Mouse (Mus musculus): ENCODE results near the gene Iffo1.
A peak's percentile ranks its signal among the peaks of the same experiment; 100 is the strongest.
"Not testable (repeated sequence)": the region's sequence is repeated elsewhere in the genome, so short reads cannot be mapped to it uniquely, and the experiment has no call there.

Gene Iffo1

GRCm38 (mm10) chr6:125160854-125161760, 16.1 kb downstream of the Iffo1 start:
- peak; percentile 88 for DNase-seq (ENCODE audit: low spot score)

- peak; percentile 80 for DNase-seq (ENCODE audit: low spot score)
Measured at GRCm38 (mm10) chr6:125161971-125162370, 16.9 kb downstream of the Iffo1 start.

- DNase-seq (ENCODE audit: low spot score), result not testable (repeated sequence)
Measured at GRCm38 (mm10) chr6:125162615-125163305, 17.7 kb downstream of the Iffo1 start.

GRCm38 (mm10) chr6:125163801-125164657, 19.0 kb downstream of the Iffo1 start:
- DNase-seq (ENCODE audit: low spot score), result peak; percentile 43

GRCm38 (mm10) chr6:125164672-125165327, 19.8 kb downstream of the Iffo1 start:
- peak; percentile 78 for DNase-seq (ENCODE audit: low spot score)

- DNase-seq (ENCODE audit: low spot score), result peak; percentile 95
Measured at GRCm38 (mm10) chr6:125165328-125165891, 20.4 kb downstream of the Iffo1 start.

GRCm38 (mm10) chr6:125166051-125166751, 21.2 kb downstream of the Iffo1 start, which contains the start of gene Gapdh:
Gene Gapdh, minus strand, starts transcription at chr6:125166467.
- DNase-seq (ENCODE audit: low spot score), result peak; percentile 85

- DNase-seq (ENCODE audit: low spot score), result peak; percentile 65
Measured at GRCm38 (mm10) chr6:125166861-125167650, 22.0 kb downstream of the Iffo1 start.

GRCm38 (mm10) chr6:125168086-125168485, 23.0 kb downstream of the Iffo1 start:
- no peak for DNase-seq (ENCODE audit: low spot score)

- no peak for DNase-seq (ENCODE audit: low spot score)
Measured at GRCm38 (mm10) chr6:125170194-125170593, 25.2 kb downstream of the Iffo1 start.

- no peak for DNase-seq (ENCODE audit: low spot score)
Measured at GRCm38 (mm10) chr6:125172474-125172873, 27.4 kb downstream of the Iffo1 start.

GRCm38 (mm10) chr6:125173256-125173655, 28.2 kb downstream of the Iffo1 start:
- no peak for DNase-seq (ENCODE audit: low spot score)

- no peak for DNase-seq (ENCODE audit: low spot score)
Measured at GRCm38 (mm10) chr6:125175469-125175868, 30.4 kb downstream of the Iffo1 start.

- DNase-seq (ENCODE audit: low spot score), result no peak
Measured at GRCm38 (mm10) chr6:125179601-125180000, 34.6 kb downstream of the Iffo1 start.

- no peak for DNase-seq (ENCODE audit: low spot score)
Measured at GRCm38 (mm10) chr6:125182133-125182532, 37.1 kb downstream of the Iffo1 start.

GRCm38 (mm10) chr6:125186203-125186602, 41.2 kb downstream of the Iffo1 start:
- no peak for DNase-seq (ENCODE audit: low spot score)

- DNase-seq (ENCODE audit: low spot score), result no peak
Measured at GRCm38 (mm10) chr6:125190816-125191215, 45.8 kb downstream of the Iffo1 start.

GRCm38 (mm10) chr6:125191332-125192015, 46.4 kb downstream of the Iffo1 start, which contains the start of the genes Ncapd2 and Mrpl51:
Gene Ncapd2, minus strand, starts transcription at chr6:125191701.
Gene Mrpl51, plus strand, starts transcription at chr6:125191801.
- peak; percentile 98 for DNase-seq (ENCODE audit: low spot score)
